Mouse (Mus musculus) left cerebral cortex, postnatal 25 days (tissue): ENCODE data around the gene Colq. TPM values are rescaled to one million over a fixed set of nuclear protein-coding genes. Genes with fewer than 3 reads are reported as not detected.

Experiments used
- DNase-seq, 2 experiments: peaks; one replicate each; pipeline ENCODE4 v3.0.0; 2022; ENCODE audit warnings: low spot score in 2 of 2, mixed read lengths in 1 of 2
- intact Hi-C: fragments of 180-260 bp; cut with DNase I; formaldehyde crosslinking; loops from one replicate; pipeline ENCODE4 v1.15.1; 2025
- total RNA-seq, 2 experiments: library from RNA; stranded (reverse); gene quantifications; 2 replicates each; pipeline ENCODE4 v1.2.3; 2021

Gene Colq
- total RNA-seq, 2 experiments from 2014 or later: 1.7 TPM

DNA sequence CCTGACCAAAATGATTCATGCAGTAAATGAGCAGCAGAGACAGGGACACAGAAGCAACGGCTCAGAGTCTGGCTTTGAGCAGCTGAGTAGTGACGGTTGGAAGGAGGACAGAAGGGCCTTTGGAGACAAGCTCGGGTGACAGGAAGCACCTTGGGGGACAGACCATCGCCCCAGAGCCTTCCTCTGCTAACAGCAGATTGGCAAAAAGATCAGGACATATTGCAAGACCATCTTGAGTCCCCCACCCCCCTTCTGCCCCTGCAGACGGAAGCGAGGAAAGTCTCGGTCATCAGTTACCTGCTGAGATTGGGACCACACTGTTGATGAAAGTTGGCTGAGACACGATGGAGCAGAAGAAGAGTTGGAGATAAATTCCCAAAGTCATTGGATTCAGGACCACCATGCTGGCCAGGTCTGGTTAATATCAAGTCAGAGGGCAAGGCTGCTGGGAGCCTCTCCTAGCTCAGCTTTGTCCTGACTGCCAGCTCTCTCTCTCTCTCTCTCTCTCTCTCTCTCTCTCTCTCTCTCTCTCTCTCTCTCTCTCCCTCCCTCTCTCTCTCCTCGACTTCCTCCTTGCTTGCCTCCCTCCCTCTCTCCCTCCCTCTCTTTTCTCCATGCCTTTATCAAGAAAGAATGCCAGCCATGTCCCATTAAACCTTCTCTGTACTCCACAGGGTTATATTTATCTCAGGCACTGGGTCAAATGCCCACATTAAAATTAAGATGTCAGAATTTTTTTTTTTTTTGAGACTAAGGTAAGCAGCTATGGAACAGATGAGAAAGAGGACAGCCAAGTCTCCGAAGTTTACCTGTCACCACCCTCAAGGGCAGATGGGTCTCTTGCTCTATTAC lies 14.1 kb downstream of the Colq start:
- intact Hi-C loops: no loop called here
- DNase-seq: peak in 1 of 2 experiments; percentile 20

DNA sequence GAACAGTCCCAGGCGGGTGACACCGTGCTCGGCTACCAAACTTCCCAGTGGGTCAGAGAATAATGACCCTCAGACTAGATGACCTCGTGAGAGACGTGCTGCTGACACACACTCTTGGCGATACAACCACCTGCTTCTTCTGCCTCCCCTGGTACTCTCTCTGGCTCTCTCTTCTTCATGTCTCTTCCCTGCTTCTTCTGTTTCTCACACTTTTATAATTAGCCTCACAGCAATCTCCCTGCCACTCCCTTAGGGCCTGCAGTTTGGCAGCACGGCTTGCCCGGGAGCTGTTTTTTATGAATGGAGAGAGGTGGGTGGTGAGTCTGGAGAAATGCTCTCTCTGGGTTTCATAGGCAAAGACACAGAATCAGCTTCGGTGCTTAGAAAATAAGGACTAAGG lies 15.3 kb downstream of the Colq start:
- intact Hi-C loops: no loop called here
- peak; percentile 36 to 87 for DNase-seq

DNA sequence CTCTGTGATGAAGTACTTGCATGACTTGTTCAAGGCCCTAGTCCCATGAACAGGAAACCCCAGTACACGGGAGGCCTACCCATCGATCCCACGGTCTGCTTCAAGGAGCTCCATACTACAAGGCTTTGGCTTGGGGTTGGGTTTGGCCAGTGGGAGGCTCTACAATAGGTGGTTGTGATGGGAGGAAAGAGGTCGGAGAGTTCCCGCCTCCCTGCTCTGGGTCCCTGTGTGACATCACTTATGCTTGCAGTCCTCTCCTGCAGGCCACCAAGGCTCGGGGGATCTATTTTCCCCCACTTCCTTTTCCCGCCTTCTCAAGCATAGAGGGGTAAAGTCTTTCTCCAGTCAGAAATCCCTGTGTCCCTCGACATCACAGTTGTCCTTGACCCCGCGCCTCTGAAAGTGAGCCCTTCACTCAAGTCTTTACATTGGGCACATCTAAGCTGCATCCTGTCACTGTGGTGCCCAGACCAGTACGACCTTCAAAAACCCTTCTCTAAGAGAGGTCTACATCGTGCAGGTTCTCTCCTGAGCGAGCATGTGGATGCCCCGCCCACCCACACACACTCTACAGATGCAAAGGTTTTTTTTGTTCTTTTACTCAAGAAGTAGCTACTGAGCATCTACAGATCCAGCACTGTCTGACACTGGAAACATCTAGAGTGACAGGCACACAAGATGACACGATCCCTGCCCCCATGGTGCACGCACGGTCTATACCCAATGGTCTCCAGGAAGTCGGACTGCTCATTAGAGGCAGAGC lies 16.1 kb downstream of the Colq start:
- no peak for DNase-seq
- intact Hi-C loops: loop anchor here (5.0 kb wide), 1 partner anchor 78 kb away; the partner anchor contains the start of gene Mettl6

DNA sequence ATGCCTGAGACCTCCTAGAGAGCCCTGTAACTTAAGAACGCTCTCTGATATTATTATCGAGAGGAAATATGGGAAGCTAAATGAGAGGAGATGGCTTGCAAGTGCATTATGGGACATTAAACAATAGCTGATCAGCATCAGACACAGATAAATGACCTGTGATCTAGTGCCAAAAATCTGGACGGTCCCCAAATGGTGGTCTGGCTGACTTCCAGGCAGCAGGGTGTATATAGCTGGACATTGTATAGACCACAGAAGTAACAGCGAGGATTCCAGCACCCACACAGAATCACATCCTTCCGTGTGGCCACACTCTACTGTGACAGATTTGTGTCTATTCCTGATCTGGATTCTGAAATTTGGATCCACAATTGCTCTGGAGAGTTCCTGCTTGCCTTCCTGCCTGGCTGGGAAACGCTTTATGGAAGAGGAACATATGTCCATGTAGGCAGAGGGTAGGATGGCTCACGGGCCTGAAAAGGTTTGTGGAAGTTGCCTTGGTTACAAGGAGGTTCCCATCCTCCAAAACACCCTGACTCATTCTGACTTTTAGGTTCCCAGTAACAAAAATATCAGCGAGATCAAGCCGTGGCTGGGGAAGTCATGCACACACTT lies 18.5 kb downstream of the Colq start:
- intact Hi-C loops: loop anchor here (2.0 to 5.0 kb wide), 3 partner anchors 50 to 96 kb away; partner anchors contain the start of gene Mettl6
- DNase-seq: peak; percentile 57 to 95

DNA sequence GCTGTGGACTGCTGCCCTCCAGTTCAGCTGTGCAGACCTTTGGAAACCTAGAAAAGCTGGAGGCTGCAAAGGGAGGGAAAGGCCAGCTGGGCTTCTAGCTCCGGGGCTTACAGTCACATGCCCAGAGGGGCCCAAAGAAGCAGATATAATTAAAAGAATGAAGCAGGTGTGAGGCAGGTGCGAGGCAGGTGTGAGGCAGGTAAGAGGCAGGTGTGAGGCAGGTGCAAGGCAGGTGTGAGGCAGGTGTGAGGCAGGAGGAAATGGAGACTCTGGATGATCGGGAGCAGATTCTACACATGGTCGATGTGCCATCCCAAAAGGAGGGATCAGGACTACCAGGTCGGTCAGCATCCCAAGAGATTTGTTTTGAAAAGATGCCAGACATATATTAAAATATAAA lies 19.7 kb downstream of the Colq start:
- intact Hi-C loops: loop anchor here (5.0 kb wide), 1 partner anchor 74 kb away; the partner anchor contains the start of gene Mettl6
- no peak for DNase-seq

DNA sequence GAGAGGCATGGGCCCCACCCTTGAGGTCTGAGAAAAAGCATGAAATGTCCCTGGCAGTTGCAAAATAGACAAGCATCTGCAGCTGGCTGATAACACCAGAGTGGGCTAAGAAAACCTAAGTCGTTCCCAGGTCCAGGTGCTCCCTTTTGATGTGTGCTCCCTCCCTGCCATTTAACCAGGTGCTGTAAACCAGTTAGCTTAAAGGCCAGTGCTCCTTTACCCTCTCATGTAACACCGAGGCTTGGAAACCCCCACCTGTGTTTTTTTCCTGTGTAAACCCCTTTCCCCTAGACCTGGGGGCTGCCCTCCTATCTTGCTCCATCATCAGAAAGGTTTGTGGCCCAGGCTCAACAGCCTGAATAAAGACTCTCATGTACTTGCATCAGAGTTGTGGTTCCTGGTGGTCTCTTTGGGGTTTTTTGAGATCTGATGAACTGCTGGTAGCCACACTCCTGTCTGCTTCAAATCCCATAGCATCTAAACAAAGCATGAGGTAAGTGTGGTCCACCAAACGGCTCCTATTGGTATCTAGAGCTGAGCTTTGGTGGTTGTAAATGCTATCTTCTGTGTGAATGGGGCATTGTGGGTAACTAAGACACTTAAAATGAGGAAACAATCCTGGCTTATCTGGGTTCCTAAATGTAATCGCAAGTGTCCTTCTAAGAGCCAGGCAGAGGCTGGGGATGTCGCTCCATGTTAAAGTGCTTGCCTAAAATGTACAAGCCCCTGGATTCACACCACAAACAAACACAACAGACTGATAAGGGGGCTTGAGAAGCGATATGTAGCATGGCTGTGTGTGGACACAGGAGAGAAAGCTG lies 20.8 kb downstream of the Colq start:
- DNase-seq: no peak
- intact Hi-C loops: loop anchor here (5.0 kb wide), 1 partner anchor 73 kb away; the partner anchor contains the start of gene Mettl6

DNA sequence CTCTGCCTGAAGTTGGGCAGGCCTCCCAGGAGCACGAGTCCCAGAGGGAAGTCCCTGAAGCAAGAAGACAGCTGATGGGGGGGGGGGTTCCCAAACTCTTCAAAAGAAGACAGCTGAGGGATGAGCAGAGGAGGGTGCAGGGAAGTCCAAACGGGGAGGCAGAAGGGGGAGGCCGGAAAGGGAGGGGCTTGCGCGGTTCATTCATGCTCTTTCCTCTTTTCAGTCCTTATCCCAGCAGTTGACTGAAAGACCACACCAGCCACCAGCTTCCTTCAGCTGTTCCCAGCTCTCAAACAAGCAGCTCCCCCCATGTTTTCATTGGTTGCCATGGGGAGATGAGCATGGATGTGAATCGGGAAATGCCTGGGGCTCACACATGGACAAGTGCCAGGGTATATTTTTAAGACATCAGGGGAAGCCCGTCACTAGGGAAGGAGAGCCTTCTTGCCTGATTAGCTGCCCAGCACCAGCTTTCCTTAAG lies 22.0 kb downstream of the Colq start:
- DNase-seq: no peak
- intact Hi-C loops: no loop called here

DNA sequence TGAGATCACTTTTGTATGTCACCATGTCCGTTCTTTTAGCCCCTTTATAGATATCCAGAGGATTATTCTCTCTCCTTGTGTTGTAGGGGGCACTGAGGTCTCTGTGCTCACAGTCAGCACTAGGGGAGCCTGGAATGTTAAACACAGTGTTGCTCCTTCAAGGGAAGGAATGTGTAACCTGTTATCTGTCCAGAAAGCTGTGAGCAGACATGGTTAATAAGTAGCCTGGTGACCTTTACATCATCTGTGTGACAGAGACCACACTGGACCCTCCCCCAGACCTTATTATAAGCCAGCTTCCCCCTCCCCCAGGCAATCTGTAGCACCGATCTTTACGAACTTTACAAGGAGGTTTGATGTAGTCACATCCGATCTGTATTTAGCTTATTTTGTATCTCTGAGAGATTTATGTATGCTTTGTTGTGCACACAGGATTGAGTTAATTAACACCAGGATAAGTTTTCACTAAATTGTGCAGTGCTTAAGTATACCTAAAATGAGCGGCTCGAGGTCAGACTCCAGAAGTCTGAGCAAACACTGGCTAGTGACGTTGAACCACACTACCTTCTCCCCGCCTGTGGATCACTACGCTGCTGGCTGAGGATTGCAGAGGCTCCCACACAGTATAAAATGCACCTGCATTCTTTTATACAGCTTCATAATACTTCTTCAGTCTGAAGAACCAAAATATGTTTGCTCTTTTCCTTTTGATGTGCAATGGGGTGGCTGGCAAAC lies 25.5 kb downstream of the Colq start:
- intact Hi-C loops: no loop called here
- no peak for DNase-seq

DNA sequence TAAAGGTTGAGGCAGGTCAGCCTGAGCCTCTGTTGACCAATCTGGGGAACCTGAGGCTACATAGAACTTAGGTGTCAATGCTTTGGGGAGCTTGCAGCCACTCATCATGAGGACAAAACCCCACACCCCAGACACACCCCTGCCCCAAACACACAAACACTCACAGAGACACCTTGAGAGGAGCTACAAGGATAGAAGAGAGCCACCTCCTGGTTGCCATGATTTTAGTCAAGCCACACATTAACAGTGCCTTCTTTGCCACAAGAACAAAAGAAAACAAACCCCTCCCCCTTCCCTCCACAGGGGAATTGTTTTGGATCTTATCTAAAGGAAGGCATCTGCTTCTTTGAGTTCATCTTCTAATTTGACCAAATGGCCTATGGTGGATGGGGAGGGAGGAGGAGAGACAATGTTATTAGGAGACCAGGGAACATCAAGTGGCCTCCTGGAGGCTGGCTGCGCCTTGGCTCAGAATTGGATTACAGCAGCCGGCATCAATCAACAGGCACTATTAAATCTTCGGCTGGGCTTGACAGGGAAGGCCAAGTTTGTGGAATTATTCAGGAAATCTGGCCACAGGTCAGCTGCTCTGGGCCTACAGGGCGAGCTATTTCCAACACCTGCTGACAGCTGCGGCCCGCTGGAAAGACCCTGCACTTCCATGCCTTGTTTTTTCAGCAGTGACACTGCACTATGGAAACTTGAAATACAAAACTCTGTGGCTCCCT lies 26.5 kb downstream of the Colq start:
- no peak for DNase-seq
- intact Hi-C loops: no loop called here

DNA sequence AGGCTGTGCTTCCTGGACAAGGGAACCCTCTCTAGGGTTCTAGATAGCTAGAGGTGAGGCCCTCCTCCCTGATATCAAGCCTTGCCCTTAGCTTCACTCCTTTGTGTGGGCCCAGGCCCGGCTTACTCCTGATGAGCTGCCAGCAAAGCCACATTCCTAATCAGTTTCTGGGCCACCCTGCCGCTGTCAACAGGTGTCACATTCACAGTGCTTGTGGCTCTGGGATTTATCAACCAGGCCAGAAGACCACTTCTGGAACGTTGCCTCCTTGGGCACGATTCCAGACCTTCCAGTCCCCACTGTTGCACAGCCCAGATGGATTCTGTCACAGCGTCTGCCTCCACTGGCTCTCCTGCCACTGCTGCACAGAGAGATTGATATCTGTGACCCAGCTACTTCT lies 30.3 kb downstream of the Colq start:
- no peak for DNase-seq
- intact Hi-C loops: no loop called here

DNA sequence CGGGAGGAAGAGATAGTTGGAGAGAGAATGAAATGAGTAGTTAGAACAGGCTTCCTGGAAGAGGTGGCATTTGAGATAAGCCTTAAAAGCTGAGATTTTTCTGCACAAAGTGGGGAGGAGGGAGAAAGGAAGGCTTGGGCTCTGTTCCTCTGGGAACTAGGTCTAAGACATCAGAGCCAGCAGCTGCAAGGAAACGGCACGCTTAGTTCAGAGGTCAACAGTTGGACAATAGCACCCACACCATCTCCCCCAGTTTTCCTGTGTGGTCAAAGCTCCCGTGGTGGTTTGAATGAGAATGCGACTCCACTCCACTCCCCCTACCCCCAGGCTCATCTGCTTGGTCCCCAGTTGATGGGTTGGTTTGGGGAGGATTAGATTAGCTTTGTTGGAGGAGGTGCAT lies 31.9 kb downstream of the Colq start:
- intact Hi-C loops: no loop called here
- DNase-seq: no peak

DNA sequence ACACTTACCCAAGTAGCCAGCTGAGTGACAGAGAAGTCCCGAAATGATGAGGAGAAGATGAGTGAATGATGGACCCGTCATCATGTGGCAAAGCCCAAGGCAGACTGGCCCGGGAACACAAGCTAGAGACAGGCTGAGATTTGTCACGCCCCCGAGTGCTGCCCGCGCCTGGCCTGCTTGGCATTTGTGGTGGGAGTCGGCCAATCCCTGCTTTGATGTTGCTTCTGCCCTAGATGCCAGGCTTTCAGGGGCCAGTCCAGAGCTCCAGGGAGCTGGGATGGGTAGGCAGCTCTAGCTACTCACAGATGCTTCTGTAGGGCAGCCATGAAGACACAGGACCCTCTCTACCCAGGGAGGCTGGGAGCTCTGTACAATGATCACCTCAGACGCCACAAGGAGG lies 33.4 kb downstream of the Colq start:
- intact Hi-C loops: no loop called here

DNA sequence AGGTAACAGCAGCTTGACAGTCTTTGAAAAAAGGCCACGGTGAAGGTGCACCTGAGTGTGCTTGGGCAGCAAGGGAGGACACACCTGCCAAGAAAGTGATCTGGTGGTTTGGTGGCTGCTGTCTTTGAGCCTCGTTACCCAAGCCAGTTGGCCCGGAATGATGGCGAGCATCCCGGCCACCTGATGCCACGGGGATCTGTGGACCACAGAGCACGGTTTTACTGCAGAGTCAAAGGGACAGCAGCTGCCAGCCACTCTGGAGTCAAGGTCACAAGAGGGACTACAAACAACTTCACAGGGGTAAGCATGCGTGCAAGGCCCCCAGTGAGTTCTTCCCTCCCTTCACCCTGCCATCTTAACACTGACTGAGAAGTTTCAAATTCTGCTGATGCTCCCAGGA lies 33.9 kb downstream of the Colq start:
- no peak for DNase-seq
- intact Hi-C loops: no loop called here

More for the DNA sequence above, 33.4 kb downstream of the Colq start:
- no peak for DNase-seq

DNA sequence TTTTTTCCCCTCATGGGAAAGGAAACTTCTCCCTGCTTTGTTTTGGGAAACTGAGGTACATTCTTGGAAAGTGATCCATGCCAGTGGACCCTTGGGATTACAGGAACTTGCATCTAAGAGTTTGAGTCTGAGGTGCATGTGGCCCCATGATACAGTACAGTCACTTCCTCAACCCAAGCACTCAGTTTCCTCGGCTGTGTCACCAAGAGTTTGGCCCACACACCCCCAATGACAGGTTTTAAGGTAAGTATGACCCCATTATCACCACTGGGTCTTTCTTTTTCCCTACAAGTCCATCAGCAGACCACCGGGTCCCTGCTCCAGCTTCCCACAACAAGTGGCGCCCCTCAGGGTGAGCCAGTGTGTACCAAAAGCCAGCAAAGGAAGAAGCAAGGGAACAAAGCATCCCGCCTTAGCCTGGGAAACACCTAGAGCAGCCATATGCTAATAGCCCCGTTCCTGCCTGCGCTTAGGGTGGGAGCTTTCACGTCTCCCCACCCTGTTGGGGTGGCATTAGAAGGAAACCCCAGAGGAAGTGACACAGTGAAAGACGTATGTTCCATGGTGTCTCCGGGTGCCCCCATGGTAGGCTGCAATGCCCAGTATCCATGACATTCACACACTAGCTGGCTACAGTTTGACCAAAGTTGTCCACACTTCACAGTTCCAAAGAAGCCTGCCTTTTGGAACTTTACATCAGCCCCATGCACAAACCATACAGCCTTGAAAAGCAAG lies 34.5 kb downstream of the Colq start:
- intact Hi-C loops: no loop called here
- DNase-seq: no peak

DNA sequence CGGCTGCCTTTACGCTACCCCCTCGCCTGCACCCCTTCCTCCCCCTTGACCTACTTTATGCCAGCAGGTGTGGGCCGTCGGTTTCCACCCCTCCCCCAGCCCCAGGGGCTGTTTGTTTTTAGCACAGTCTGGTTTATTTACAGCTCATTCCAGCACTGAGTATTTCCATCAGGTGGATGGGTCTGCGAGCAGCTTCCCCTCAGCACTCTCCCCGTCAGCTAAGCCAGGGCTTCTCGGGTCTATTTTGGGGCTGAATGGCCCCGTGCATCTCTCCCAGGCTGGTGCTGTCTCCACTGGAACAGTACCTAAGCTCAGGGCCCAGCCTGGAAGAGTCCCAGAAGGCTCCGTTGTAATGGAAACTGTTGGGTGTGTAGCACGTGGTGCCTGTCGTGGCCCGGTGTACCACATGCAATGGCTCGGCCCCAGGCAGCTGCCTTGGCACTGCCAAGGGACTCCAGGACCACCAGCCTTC lies 35.1 kb downstream of the Colq start:
- peak; percentile 10 to 32 for DNase-seq
- intact Hi-C loops: no loop called here

DNA sequence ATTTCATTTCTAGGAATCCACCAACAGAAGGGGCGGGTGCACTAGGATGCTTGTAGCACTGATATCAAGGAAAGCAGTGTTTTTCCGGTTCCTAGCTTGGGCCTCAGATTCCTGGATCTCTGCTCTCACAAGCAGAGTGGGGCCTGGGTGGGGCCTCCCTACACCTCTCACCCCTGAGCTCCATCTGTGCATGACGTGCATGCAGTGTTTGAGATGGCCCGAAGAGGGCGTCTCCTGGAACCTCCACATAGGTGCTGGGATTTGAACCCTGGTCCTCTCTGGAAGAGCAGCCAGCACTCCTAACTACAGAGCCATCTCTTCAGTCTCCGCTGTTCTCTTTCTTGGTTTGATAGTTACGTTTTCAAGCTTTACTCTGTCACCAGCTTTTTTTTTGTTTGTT lies 36.1 kb downstream of the Colq start:
- intact Hi-C loops: no loop called here
- DNase-seq: no peak

DNA sequence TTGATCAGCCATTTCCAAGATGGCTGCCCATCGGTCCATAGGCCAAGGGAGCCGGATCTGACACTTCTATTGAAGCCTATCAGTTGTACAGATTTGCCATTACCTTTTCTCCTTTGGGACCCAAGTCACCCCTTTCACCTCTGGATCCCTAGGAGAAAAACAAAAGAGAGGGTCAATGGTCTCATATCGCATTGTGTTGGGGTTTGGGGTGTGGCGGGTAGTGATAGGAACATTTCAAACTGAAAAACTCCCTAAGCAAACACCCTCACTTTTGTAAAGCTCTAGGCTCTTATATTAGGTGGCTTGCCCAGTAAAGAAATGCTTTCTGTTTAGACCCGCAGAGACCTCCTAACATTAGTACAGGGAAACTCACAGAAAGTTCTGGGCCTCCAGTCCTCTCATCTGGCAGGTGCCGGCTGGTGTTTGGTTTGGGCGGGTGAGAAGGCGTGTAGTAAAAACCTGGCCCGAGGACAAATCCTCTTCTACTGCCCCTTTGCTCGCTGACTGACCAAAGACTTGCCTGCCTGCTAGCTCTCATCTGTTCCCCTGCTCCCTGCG lies 47.2 kb downstream of the Colq start:
- no peak for DNase-seq
- intact Hi-C loops: no loop called here
